Mouse (Mus musculus) splenic B cell, adult 2 months (primary cell): ENCODE results near the gene Arhgef2.
"Not testable (repeated sequence)": the region's sequence is repeated elsewhere in the genome, so short reads cannot be mapped to it uniquely, and the experiment has no call there.

Source experiments
- DNase-seq: peaks from one replicate; pipeline ENCODE4 v3.0.0-alpha.2; 2011; ENCODE audit warnings: low read depth, low spot score
- H3K27me3 ChIP-seq: 2 replicates; pipeline ENCODE4 v1.6.1; 2012; ENCODE audit warnings: mild to moderate bottlenecking, low read length, moderate library complexity, mixed read lengths; ENCODE audit not compliant: control insufficient read depth, poor library complexity, insufficient read depth, severe bottlenecking
- H3K36me3 ChIP-seq: 2 replicates; pipeline ENCODE4 v1.6.1; 2012; ENCODE audit warnings: mild to moderate bottlenecking, low read length, moderate library complexity, mixed read lengths; ENCODE audit not compliant: control insufficient read depth, poor library complexity, insufficient read depth, severe bottlenecking

The Arhgef2 gene

GRCm38 (mm10) chr3:88605666-88606065 is at the start of gene Arhgef2:
Gene Arhgef2 (plus strand): TSS chr3:88605966.
- H3K36me3 ChIP-seq, H3K27me3 ChIP-seq, DNase-seq: not testable (repeated sequence)

GRCm38 (mm10) chr3:88556616-88557015 is 49.1 kb upstream of the Arhgef2 start:
- no peak for DNase-seq
- peaks cover 2% of the 10 kb centered on the region; the same call in 1 of the 2 replicates for H3K36me3 ChIP-seq
- no peaks in the 10 kb centered on the region for H3K27me3 ChIP-seq

GRCm38 (mm10) chr3:88559596-88559995 is 46.2 kb upstream of the Arhgef2 start:
- Histone ChIP-seq H3K36me3 (peaks cover 6% of the 10 kb centered on the region; the same call in 1 of the 2 replicates), H3K27me3 (no peaks in the 10 kb centered on the region)
- DNase-seq: no peak

GRCm38 (mm10) chr3:88561989-88562388 is 43.8 kb upstream of the Arhgef2 start:
- H3K27me3 ChIP-seq: no peaks in the 10 kb centered on the region
- no peak for DNase-seq
- peaks cover 12% of the 10 kb centered on the region for H3K36me3 ChIP-seq

- DNase-seq: no peak
- H3K36me3 ChIP-seq: peaks cover 12% of the 10 kb centered on the region
- no peaks in the 10 kb centered on the region for H3K27me3 ChIP-seq
Measured at GRCm38 (mm10) chr3:88563442-88563841, 42.3 kb upstream of the Arhgef2 start.

GRCm38 (mm10) chr3:88563966-88564365 is 41.8 kb upstream of the Arhgef2 start:
- H3K27me3 ChIP-seq: no peaks in the 10 kb centered on the region
- no peak for DNase-seq
- H3K36me3 ChIP-seq: peaks cover 12% of the 10 kb centered on the region

- Histone ChIP-seq H3K36me3 (peaks cover 11% of the 10 kb centered on the region), H3K27me3 (no peaks in the 10 kb centered on the region)
- no peak for DNase-seq
Measured at GRCm38 (mm10) chr3:88566116-88566515, 39.6 kb upstream of the Arhgef2 start.

- Histone ChIP-seq H3K27me3 (no peaks in the 10 kb centered on the region), H3K36me3 (peaks cover 11% of the 10 kb centered on the region)
- DNase-seq: no peak
Measured at GRCm38 (mm10) chr3:88566536-88567061, 39.2 kb upstream of the Arhgef2 start.

GRCm38 (mm10) chr3:88567892-88568291 is 37.9 kb upstream of the Arhgef2 start:
- DNase-seq: no peak
- H3K27me3 ChIP-seq: no peaks in the 10 kb centered on the region
- H3K36me3 ChIP-seq: peaks cover 10% of the 10 kb centered on the region

- no peak for DNase-seq
- H3K36me3 ChIP-seq: peaks cover 10% of the 10 kb centered on the region
- no peaks in the 10 kb centered on the region for H3K27me3 ChIP-seq
Measured at GRCm38 (mm10) chr3:88568615-88569014, 37.2 kb upstream of the Arhgef2 start.

- DNase-seq: no peak
- peaks cover 8% of the 10 kb centered on the region for H3K36me3 ChIP-seq
- no peaks in the 10 kb centered on the region for H3K27me3 ChIP-seq
Measured at GRCm38 (mm10) chr3:88569093-88569492, 36.7 kb upstream of the Arhgef2 start.

- H3K36me3 ChIP-seq: peaks cover 7% of the 10 kb centered on the region
- no peaks in the 10 kb centered on the region for H3K27me3 ChIP-seq
- no peak for DNase-seq
Measured at GRCm38 (mm10) chr3:88569694-88570093, 36.1 kb upstream of the Arhgef2 start.

- peaks cover 3% of the 10 kb centered on the region for H3K36me3 ChIP-seq
- no peaks in the 10 kb centered on the region for H3K27me3 ChIP-seq
- DNase-seq: no peak
Measured at GRCm38 (mm10) chr3:88570341-88570740, 35.4 kb upstream of the Arhgef2 start.

- DNase-seq: no peak
- H3K36me3 ChIP-seq: 0 out of 2 replicates have a peak, but pooled peaks cover 1% of the 10 kb centered on the region
- H3K27me3 ChIP-seq: no peaks in the 10 kb centered on the region
Measured at GRCm38 (mm10) chr3:88571856-88572255, 33.9 kb upstream of the Arhgef2 start.

- no peak for DNase-seq
- Histone ChIP-seq H3K36me3 (0 out of 2 replicates have a peak, but pooled peaks cover 1% of the 10 kb centered on the region), H3K27me3 (no peaks in the 10 kb centered on the region)
Measured at GRCm38 (mm10) chr3:88572835-88573234, 32.9 kb upstream of the Arhgef2 start.

GRCm38 (mm10) chr3:88573810-88574209 is 32.0 kb upstream of the Arhgef2 start:
- H3K27me3 ChIP-seq: no peaks in the 10 kb centered on the region
- 0 out of 2 replicates have a peak, but pooled peaks cover 1% of the 10 kb centered on the region for H3K36me3 ChIP-seq
- DNase-seq: no peak
